Mouse (Mus musculus) lung, postnatal 4 days (tissue): ENCODE measurements around the gene Btd.

Source experiments
- DNase-seq, 2 experiments: peaks; one replicate each; pipeline ENCODE4 v3.0.0; 2021

Btd gene

GRCm38 (mm10) chr14:31666931-31667705, 26.3 kb downstream of the Btd start:
- no peak for DNase-seq

GRCm38 (mm10) chr14:31667741-31668140, 26.9 kb downstream of the Btd start:
- DNase-seq, result no peak

GRCm38 (mm10) chr14:31668326-31668725, 27.5 kb downstream of the Btd start:
- DNase-seq, result no peak

GRCm38 (mm10) chr14:31669161-31669611, 28.4 kb downstream of the Btd start:
- peak; percentile 81 to 87 for DNase-seq

- DNase-seq, result peak; percentile 68 to 71
These were observed 29.0 kb downstream of the Btd start for GRCm38 (mm10) chr14:31669642-31670490.

GRCm38 (mm10) chr14:31671635-31672320, 30.9 kb downstream of the Btd start:
- DNase-seq, result no peak

- DNase-seq, result no peak
These were observed 39.8 kb downstream of the Btd start for GRCm38 (mm10) chr14:31680656-31681055.

GRCm38 (mm10) chr14:31681291-31681690, 40.5 kb downstream of the Btd start:
- peak in 1 of 2 experiments; percentile 51 for DNase-seq

GRCm38 (mm10) chr14:31681931-31682555, 41.2 kb downstream of the Btd start:
- peak in 1 of 2 experiments; percentile 10 for DNase-seq

- DNase-seq, result no peak
These were observed 42.8 kb downstream of the Btd start for GRCm38 (mm10) chr14:31683610-31684009.

GRCm38 (mm10) chr14:31684343-31685040, 43.7 kb downstream of the Btd start:
- DNase-seq, result peak in 1 of 2 experiments; percentile 4

GRCm38 (mm10) chr14:31685680-31686079, 44.9 kb downstream of the Btd start:
- DNase-seq, result peak in 1 of 2 experiments; percentile 21

GRCm38 (mm10) chr14:31686231-31686630, 45.4 kb downstream of the Btd start:
- DNase-seq, result peak in 1 of 2 experiments; percentile 3

- no peak for DNase-seq
These were observed 51.7 kb downstream of the Btd start for GRCm38 (mm10) chr14:31692536-31692935.

- no peak for DNase-seq
These were observed 55.6 kb downstream of the Btd start for GRCm38 (mm10) chr14:31696206-31696984.

- no peak for DNase-seq
These were observed 56.1 kb downstream of the Btd start for GRCm38 (mm10) chr14:31696985-31697303.

GRCm38 (mm10) chr14:31697346-31697745, 56.5 kb downstream of the Btd start:
- no peak for DNase-seq

GRCm38 (mm10) chr14:31697755-31698154, 56.9 kb downstream of the Btd start:
- no peak for DNase-seq

- DNase-seq, result no peak
These were observed 59.5 kb downstream of the Btd start for GRCm38 (mm10) chr14:31700376-31700775.

- DNase-seq, result no peak
These were observed 68.5 kb downstream of the Btd start for GRCm38 (mm10) chr14:31709343-31709742.

GRCm38 (mm10) chr14:31715669-31716068, 74.8 kb downstream of the Btd start:
- DNase-seq, result no peak
